Mouse (Mus musculus): ENCODE data around the gene Akt3.

Gene Akt3

DNA sequence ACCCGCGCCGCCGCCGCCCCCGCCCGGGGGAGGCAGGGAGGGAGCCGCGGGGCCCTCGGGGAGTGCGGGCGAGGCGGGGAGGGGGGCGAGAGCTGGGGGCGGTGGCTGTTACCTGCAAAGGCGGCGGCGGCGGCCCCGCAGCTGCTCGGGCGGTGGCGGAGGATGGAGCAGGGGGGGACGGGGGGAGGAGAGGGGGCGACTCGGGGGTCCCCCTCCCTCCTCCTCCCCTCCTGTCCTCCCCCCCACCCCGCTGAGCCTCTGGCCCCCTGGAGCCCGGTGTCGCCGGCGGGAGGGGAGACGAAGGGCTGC, at the start of gene Akt3:
Akt3 (minus strand) TSS at position 170 of the 309 bp plus-strand sequence.
- DNase-seq (ENCODE audit: low read depth, low spot score) = no peak

DNA sequence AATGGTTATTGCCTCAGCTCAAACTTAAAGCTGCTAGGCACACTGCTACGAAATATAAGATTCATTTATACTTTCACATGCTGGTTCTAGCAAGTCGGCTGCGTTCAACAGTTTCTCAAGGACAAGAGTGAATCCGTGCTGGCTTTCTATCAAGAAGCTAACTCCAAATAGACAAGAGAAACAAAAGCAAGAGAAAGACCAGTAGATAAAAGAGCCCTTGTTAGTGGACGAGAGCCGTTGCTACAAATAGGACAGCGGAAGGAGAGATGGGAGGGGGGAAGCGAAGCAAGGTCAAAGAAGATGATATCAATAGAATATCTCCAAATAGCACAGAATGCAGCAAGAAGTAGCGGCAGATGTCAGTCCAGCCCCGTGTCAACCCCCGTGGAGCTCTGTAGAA, 49.5 kb upstream of the Akt3 start:
- peak; percentile 67 for DNase-seq (ENCODE audit: low read depth, low spot score)

DNA sequence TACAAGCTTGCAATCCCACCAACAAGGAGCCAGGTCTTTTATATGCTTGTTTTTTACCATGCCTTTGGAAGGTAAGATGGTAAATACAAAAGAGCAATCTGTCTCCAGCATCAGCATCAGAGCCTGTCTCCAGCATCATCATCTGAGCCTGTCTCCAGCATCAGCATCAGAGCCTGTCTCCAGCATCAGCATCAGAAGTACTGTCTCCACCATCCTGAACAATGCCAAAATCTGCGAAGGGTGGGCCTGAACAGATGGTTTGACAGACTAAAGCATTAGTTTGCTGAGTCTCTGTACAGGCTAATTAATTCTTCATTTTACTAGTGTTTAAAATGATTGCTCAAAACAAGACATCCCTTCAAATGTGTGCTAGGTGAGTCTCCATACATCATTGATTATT, 40.2 kb upstream of the Akt3 start:
- peak; percentile 21 for DNase-seq (ENCODE audit: low read depth, low spot score)

DNA sequence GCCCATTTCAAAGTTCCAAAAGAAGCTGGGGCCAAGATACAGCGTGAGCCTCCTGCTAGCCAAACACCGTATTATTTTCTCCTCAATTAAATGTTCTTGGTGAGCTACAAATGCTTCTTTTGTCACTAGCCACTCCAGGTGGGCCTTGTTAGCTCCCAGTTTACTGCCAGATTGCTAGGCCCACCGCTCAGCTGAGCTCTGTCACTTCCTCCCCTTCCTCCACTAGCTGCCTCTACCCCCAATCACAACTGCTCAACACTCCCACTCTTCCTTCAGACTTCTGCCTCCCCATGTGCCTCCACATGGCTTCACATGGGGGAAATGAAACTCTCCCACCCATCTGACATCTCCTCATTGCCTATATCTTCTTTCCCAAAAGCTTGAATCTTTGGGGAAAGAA, 28.8 kb upstream of the Akt3 start:
- DNase-seq (ENCODE audit: low read depth, low spot score) = peak; percentile 43

DNA sequence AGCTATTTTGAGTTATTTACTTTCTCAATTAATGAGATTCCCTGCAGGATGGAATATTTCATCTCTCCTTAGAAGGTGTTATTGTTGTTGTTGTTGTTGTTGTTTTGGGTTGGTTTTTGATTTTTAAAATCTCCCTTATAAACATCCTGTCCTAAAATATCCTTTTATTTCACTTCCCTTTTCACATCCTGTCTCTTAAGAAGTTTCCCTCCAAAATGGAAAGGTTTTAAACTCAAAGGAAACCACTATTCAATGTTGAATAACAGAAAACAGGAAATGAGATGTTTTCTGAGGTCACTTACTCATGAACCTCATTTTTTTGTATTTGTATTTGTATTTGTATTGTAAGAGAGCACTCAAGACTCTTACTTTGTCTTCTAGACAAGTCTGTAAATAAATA, 23.9 kb upstream of the Akt3 start:
- no peak for DNase-seq (ENCODE audit: low read depth, low spot score)

DNA sequence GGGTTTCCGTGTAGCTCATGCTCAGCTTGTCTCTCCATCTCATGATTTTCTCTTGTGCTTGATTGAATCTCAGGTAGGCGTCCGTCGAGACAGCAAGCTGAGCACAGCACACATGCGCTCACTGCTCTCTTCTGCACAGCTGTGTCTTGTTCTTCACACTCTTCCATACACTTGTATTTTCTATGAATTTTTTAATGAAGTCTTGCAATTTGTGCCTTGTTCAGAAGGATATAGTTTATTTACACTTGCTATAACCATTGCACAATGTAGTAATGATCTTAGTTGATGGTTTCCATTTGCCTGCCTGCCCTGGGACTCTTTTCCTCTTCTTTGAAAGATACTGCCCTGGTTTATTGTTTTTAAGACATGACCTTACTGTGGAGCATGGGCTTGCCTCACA, 19.4 kb upstream of the Akt3 start:
- no peak for DNase-seq (ENCODE audit: low read depth, low spot score)

DNA sequence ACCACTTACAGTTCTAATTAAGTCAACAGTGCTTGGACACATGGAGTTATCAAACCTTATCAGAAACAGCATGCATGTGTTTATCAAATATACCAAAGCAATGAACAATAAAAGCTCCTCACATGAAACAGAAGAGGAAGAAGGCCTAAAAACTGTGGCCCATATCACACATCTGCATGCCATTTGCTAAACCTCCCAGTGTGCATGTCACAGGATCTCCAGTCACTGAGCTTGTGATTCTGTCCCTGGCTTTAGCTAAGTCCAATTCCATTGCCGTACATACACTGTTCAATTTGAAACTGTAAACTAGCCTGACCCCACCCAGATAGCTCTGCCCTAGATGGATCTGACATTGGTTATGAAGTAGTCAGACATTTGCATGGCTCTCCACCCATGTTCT, 9.6 kb upstream of the Akt3 start:
- DNase-seq (ENCODE audit: low read depth, low spot score) = no peak

DNA sequence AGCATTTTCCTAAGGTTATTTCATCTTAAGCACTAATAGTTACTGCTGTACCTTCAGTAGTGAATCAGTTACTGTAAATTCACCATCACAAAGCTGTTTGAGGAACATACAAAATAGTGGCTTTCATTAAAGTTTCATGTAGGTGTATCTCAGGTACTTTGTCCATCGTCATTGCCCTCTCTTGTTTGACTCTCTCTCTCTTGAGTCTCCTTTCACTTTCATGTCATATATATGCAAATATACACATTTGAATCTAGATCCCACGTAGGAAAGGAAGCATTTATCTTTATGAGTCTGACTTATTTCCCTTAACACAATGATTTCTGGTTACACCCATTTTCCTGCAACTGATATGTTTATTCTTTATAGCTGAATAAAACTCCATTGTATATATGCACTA, 4.9 kb upstream of the Akt3 start:
- no peak for DNase-seq (ENCODE audit: low read depth, low spot score)

DNA sequence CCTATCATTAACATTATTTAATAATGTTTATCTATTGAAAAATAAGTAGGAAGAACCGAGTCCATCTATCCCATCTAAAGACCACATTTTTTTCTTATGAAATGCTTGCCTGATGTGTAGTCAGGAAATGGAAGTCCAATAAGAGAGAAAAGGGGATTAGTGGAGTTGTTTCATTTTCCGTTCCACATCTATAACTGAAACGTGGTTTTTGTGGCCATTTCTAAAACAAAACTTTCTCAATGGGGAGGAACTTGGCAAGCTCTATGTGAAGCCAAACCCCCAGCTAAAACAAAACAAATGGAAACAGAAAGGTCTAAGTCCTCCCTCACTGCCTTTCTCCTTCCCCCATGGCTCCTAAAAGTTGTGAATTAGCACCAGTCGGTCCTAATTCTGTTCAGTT, 2.8 kb upstream of the Akt3 start:
- DNase-seq (ENCODE audit: low read depth, low spot score) = no peak

DNA sequence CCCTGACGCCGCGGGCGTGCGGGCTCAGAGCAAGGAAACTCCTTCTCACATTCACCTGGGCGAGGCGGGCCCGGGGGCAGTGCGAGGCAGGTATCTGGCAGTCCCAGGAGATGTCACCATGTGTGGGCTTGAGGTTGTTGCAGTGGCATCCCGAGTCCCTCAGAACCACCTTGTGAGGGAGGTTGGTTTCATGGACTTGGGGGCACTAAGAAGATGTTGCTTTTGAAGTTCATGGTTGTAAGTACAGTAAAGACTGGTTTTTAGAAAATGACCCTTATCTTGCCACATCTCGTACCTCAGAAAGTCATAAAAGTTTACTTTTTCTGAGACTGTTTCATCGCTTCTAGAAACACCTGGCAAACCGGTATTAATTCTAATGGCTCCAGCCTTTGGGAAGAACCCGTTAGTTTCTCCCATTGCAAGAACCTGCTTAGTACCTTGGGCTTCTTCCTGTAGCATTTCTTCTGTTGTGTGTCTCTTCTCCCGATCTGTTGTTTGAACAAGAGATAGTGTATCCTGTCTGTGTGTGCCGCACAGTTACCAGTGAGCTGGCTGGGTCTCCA, 1.1 kb upstream of the Akt3 start:
- DNase-seq (ENCODE audit: low read depth, low spot score) = no peak

DNA sequence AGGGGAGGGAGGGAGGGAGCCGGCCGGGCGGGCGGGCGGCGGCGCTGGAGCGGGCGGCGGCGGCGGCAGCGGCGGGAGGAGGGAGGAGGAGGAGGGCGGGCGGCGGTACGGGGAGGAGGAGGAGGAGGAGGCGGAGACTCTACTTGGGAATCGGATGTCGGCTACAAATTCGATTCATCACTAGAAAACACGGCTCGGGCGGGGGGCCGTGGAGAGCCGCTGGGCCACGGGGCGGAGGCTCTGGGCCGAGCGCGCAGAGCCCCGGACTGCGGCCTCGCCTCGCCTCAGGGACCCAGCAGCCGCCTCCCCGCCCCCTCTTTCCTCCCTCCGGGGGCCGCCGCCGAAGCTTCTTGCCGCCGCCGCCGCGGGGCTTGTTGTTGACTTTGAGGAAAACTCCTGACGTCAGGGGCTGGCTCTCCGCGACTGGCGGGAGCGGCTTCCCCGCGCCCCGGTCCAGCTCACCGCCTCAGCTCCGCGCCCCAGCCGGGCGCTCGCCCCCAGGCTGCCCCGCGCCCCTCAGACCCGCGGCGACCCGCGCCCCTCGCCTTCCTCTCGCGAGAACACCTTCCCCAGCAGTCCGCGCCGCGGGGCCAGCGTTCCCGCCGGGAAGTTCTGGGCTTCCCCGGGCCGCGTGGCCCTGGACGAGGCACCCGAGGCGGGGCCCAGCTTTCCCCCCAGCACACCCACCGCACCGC, 487 bp upstream of the Akt3 start:
- DNase-seq (ENCODE audit: low read depth, low spot score) = peak; percentile 90

DNA sequence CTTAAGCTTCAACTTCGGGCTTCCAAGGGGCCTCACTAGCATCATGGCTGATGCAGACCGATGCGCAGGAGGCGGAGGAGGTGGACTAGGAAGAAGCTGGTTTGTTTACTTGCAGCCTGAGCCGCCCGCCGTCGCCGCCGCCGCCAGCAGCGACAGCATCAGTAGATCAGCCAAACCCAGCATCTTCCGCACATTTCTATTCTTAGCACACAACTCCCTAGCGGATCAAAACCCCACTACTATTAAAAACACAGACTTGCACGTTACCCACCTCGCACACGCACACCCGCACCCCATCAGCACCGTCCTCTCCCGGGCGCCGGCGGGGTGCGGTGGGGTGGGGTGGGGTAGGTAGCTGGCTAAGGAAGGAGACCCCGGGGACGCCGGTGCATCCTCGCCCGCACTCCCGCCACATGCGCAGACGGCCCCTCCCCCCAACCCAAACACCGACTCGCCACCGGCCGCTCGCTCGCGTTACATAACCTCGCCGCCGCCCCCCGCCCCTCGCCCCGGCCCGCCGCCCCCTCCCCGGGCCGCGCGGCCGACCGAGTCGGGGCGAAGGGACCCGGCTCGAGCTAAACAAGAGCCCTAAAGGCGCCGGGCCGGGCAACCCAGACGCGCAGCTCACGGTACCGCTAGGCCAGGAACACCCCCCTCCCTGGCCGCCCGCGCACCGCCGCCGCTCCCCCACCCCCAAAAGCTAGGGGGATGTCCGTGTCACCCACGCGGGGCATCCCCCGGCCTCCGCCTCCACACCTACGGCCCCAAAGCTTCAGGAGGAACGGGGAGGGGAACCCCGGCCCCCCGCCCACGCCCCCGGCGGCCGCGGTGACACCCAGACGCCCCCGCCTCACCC, 597 bp downstream of the Akt3 start:
- DNase-seq (ENCODE audit: low read depth, low spot score) = peak; percentile 88

DNA sequence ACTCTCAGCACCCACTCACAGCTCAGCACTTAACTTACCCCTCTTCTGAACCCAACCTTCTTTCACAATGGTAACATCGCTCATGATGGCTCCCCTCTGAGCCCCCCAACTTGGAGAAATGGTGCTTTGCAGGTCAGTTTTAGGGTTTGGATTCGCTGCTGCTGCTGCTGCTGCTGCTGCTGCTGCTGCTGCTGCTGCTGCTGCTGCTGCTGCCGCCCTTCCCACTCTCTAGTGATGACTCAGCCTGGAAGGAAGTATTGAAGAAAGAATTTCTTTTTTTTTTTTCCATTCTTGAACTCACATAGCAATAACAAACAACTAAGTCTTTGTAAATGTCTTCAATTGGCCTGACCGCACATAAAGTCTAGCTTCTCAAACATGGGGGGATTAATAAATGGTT, 9.4 kb downstream of the Akt3 start:
- peak; percentile 49 for DNase-seq (ENCODE audit: low read depth, low spot score)

DNA sequence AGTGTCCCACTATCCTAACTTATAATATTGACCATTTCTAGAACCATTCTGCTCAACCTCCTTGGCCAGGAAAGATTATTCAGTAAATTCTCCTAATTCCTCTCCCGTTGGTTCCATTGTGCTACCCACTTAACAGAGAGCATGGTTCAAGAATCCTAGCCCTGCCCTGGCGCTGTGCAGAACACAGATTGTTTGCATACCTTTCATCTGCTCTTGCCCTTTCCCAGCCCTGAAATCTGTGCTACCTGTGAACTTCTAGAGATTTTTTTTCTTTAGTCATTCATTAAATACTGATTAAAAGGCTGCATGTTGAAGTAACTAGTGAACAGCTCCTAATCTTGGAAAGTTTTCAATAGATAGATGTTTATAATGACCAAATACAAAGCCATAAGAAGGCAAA, 19.6 kb downstream of the Akt3 start:
- no peak for DNase-seq (ENCODE audit: low read depth, low spot score)

DNA sequence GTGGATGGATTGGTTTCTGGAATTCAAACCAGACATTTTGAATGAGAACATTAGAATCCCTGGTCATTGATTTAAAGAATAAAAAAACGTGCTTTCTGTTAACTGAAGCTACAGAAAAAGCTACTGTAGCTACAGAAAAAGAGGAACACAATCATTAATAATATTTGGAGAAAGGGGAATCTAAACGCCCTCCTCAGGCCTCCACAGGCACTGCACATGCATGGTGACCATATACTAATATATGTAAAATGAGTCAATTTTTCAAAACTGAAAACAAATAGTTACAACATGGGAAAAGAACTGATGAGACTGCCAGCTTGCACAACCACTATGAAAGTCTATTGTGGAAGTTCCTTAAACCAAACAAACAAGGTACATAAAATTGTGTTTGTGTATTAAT, 21.3 kb downstream of the Akt3 start:
- no peak for DNase-seq (ENCODE audit: low read depth, low spot score)

DNA sequence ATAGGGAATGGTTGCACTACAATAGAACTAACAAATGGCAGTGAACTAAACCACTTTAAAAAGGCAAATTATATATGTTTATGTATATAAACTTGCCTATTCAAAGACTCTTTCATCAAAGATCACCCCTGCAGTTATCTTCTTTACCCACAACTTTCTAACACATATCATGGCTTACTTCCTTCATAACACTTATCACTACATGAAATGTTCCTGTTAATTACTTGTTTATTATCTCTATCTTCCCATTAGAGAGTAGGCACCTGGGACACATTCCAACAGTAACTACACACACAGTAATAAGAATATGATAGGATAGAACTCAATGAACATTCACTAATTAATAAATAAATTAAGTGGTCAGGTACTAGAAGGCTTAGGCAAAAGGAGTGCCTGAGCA, 21.8 kb downstream of the Akt3 start:
- DNase-seq (ENCODE audit: low read depth, low spot score) = no peak

DNA sequence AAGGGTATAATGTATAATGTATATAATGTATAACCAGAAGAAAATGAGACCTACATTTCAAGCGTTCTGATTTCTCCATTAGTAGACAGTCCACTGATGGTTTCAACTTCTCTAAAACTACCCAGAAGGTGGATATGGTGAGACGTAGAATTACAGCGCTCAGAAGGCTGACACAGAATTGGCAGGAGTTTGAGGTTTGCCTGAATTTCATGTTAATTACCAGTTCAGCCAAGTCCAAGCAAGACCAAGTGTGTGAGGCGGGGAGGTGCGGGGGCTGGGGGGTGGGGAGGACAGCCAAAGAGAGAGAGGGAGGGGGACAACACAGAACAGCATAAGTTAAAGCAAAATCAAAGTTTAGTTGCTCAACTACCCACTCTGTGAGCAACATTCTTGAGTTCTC, 23.5 kb downstream of the Akt3 start:
- peak; percentile 18 for DNase-seq (ENCODE audit: low read depth, low spot score)

DNA sequence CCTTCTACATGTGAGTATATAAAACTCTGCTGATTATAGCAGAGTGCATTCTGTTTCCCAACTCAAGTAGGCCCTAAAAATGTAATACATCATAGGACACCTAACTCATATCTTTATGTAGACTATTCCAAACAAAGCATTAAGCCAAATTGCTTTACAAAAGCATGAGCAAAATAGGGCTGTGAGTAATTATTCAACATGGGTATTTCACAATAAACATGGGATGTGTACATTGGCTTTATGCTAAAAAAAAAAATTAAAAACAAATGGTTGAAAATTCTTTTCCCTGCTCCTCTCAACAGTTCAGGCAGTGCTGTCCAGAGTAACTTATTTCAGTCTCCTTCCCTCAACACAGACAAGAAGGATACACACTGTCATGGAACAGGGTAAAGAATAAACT, 26.9 kb downstream of the Akt3 start:
- no peak for DNase-seq (ENCODE audit: low read depth, low spot score)

DNA sequence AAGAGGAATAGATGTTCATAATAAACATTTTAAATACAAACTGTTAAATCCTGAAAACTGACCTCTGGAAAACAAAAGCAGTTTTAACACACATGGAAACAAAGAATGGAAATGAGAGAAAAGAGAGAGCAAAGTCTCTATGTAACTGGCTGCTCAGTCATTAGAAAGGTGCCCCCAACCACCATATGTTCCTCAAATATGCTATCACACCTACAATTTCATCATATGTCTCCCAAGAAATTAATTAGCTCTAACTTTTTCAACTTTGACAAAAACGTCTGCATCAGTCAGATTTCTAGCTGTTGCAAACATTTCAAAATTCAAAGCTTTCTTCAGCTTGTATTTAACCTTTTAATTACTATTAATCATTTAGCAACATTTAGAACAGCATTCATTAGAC, 59.0 kb downstream of the Akt3 start:
- DNase-seq (ENCODE audit: low read depth, low spot score) = no peak

DNA sequence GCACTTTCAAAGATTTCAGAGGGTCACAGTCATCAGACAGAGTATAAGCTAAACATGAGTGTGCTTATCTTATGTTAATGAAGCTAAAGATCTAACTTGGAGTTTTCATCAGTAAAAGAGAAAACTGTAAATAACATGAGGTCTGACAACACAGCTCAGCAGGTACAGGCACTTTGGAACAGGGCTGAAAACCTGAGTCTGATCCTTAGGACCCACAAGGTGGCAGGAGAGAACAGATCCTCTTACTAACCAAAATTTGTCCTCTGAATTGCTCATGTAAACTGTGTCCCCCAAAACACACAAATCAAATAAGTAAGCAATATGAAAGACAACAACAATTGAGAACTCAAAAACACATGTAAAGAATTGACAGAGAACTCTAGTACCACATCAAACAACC, 62.8 kb downstream of the Akt3 start:
- DNase-seq (ENCODE audit: low read depth, low spot score) = peak; percentile 74

DNA sequence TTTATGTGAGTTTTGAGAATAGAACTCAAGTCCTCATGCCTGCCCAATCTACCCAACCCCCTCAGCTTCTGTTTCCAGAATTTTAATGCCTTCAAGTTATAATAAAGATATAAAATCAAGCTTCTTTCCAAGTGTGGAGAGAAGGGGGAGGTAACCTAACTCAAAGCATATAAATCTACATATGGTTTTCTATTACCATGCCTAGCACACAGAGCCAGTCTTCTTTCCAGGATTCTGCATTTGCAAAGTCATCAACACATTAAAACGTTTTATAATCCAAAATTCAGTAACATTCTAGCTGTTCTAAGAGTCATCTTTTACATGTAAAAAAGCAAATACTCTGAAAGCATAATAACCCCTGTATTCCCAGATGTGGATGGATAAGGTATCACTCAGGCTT, 63.7 kb downstream of the Akt3 start:
- DNase-seq (ENCODE audit: low read depth, low spot score) = no peak

DNA sequence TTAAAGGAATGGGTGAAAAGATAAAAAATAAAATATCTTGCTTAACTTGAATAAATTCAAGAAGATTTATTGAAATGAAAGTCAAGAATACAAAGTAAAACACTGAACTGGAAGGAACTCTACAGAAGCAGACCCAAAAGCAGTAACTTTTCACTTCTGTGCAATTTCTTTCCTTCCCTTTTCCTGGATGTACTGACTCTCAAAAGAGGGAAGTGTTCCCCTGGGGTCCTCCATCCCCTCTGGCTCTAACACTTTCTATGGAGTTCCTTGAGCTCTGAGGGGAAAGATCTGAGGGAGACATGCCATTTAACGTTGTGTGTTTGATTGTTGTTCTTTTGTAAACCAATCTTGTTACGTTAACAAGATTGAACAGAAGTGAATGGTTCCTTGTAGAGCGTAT, 66.4 kb downstream of the Akt3 start:
- no peak for DNase-seq (ENCODE audit: low read depth, low spot score)

DNA sequence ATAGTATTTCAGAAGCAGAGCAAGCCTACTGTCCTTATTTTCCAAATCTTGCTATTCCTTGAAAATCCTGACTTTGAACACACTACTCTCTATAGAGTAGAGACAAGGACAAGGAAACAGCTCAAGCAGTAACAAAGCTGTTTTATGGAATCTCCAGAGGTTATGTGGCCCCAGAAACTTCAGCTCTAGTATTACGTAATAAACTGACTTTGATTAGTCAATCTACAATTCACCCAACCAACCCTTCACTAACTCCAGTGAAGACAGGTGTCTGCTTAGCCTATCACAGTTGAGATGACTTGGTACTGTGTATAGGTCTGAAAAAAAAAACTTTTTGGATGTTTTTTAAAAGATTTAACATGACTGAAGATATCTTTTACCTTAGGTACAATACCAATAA, 67.6 kb downstream of the Akt3 start:
- no peak for DNase-seq (ENCODE audit: low read depth, low spot score)
